Mouse (Mus musculus) induced T-regulatory cell, adult 2 months (primary cell): Measurements from ENCODE around the gene Olfr54.
"Not testable (repeated sequence)": the region's sequence is repeated elsewhere in the genome, so short reads cannot be mapped to it uniquely, and the experiment has no call there.

ENCODE experiments used
- DNase-seq: peaks from one replicate; pipeline ENCODE4 v3.0.0-alpha.2; 2012; ENCODE audit warnings: low read depth

Olfr54 gene

DNA sequence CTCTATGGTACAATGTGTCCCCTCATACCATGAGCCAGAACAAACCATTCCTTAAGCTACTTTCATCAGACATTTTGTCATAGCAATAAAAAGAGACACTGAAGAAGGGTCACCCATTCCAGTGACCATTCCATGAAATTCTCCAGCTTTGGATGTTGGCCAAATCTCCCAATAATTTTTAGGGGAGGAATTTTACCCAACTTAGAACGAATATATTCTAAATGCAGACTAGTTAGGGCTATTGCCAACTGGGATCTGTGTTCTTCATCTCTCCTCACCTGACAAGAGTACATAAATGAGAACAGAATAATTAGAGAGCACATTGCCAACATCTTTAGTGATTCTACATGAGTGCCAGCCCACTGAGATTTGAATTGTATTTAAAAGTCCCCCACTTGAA is at the start of gene Olfr54:
Gene Olfr54, plus strand, starts transcription at position 301 of the 400 bp plus-strand sequence.
- DNase-seq, result no peak

DNA sequence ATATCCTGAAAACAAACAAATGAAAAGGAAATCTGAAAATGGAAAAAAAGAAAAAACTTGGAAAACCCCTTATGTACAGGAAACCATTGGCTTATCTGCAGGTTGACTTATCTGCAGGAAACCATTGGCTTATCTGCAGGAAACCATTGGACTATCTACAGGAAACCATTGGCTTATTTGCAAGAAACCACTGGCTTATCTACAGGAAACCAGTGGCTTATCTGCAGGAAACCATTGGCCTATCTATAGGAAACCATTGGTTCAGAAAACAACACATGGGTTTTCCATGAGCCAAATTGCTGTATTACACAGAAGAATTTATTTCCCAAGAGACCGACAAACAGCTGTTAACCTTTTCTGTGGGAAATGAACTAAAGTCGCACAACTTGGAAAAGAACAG is 49.1 kb upstream of the Olfr54 start:
- no peak for DNase-seq

- DNase-seq, result no peak
Observed at GRCm38 (mm10) chr11:50966230-50966629, 47.8 kb upstream of the Olfr54 start, which contains the start of gene Olfr1378. Gene Olfr1378, plus strand, starts transcription at chr11:50966530.

DNA sequence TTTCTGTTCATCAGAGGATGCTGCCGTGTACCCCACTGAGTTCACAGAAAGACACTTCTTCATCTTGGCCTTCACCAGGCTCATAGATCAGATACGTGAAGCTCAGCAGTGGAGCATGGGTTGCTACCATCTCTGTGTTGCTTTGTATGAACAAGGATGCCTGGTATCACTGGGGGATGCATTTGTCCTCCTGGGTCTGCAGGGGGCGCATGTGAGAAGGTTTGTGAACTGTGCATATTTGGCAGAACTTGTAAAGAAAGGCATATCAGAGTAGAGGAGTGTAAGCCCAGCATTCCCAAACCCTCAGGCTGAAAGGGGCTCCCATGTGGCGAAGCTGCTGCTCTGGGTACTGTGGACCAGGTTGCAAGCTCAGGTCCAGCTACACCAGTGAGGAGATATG is 36.8 kb upstream of the Olfr54 start:
- DNase-seq, result peak; percentile 2

DNA sequence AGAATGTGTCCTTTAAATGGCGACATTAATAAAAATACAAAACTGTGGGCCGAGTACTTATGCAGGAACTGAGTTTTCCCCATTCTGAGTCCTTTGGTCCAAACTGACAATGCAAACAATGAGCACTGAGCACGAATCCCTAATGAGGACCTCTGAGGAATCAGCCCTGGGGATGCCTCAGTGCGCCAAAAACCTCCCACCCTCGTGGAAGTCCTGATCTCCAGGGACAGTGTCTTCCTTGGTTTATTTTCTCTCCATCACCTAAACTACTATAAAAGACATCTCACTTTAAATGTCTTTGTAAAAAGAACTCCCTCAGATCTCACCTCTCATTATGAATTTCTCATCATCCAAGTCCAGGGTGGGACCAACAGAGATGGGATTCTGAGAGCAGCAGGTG is 32.4 kb upstream of the Olfr54 start, which contains the start of gene Olfr1377:
Gene Olfr1377, plus strand, starts transcription at position 301 of the 400 bp plus-strand sequence.
- DNase-seq, result no peak

GRCm38 (mm10) chr11:51003296-51003695 is 10.7 kb upstream of the Olfr54 start, which contains the start of gene Olfr51:
Gene Olfr51, plus strand, starts transcription at chr11:51003596.
- DNase-seq, result no peak

DNA sequence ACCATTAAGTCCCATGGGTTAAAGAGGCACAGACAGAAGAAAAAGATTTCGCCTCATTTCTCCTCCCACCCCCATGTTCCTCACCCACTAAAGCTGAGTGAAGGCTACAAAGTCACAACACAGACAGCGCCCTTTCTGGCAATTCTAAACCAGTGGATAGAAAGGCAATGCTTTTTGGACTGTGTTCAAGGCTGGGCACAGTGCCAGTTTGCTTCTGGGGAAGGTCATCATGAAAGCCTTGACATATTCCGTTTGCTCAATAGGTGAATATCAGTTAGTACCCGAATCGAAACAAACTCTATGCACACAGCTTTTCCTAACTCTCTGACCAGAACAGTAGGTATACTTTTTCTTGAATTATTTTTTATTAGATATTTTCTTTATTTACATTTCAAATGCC is 2.2 kb upstream of the Olfr54 start:
- DNase-seq, result no peak

- no peak for DNase-seq
Observed at GRCm38 (mm10) chr11:51016341-51016740, 2.3 kb downstream of the Olfr54 start.

GRCm38 (mm10) chr11:51026811-51027210 is 12.8 kb downstream of the Olfr54 start:
- DNase-seq, result not testable (repeated sequence)

DNA sequence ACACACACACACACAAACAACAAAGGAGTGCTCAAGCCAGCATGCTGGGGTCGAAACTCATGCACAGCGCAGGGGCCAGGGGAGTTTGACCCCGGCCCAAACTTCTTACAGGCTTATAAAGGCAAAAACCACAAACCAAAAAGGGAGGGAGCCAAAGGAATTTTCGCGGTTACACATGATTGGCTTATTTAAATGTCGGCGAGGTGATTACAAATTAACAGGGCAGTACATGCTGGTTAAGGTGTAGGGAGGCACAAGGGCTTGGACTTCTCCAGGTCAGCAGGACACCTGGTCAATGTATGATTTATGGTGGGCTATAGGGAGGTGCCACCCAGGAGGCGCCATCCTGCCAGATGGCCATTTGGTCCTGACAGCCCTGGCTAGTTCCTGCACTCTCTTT is 15.3 kb downstream of the Olfr54 start:
- not testable (repeated sequence) for DNase-seq

- no peak for DNase-seq
Observed at GRCm38 (mm10) chr11:51030225-51030624, 16.2 kb downstream of the Olfr54 start.

GRCm38 (mm10) chr11:51032851-51033250 is 18.8 kb downstream of the Olfr54 start:
- peak; percentile 54 for DNase-seq

DNA sequence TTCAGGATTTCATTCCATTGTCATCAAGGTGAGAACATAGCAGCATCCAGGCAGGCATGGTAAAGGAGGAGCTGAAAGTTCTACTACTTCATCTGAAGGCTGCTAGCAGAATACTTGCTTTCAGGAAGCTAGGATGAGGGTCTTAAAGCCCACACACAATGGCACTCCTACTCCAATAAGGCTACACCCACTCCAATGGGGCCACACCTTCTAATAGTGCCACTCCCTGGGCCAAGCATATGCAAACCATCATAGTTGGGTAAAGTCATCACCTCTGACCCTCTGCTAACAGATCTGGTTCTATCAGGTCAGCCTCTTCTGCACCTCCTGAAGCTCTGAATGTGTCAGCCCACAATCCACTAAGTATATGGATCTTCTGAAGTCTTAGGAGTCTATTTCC is 20.1 kb downstream of the Olfr54 start:
- DNase-seq, result not testable (repeated sequence)

DNA sequence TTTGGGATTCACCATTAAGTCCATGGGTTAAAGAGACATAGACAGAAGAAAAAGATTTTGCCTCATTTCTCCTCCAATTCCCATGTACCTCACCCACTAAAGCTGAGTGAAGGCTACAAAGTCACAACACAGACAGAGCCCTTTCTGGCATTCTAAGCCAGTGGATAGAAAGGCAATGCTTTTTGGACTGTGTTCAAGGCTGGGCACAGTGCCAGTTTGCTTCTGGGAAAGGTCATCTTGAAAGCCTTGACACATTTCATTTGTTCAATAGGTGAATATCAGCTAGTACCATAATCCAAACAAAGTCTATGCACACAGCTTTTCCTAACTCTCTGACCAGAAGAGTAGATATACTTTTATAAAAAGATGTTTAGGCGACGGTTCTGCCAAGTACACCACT is 21.9 kb downstream of the Olfr54 start:
- no peak for DNase-seq

GRCm38 (mm10) chr11:51044776-51045175 is 30.7 kb downstream of the Olfr54 start:
- DNase-seq, result not testable (repeated sequence)

- not testable (repeated sequence) for DNase-seq
Observed at GRCm38 (mm10) chr11:51047809-51048208, 33.8 kb downstream of the Olfr54 start, which contains the start of gene Olfr1375. Gene Olfr1375, plus strand, starts transcription at chr11:51048109.

DNA sequence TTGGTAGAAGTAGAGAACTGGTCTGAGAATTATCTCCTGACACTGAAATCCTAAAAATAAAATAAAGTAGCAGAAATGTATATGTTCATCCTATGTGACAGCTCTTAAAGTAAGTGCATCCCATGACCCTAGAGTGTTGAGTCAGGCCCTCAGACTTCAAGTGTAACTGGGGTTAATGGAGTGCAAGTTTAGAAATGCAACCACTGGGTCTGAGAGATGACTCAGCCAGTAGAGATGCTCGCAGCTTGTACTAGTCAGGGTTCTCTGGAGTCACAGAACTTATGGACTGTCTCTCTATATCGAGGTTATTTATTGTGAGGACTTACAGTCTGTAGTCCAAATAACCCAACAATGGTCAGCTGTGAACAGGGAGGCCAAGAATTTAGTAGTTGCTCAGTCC is 37.6 kb downstream of the Olfr54 start:
- DNase-seq, result no peak

DNA sequence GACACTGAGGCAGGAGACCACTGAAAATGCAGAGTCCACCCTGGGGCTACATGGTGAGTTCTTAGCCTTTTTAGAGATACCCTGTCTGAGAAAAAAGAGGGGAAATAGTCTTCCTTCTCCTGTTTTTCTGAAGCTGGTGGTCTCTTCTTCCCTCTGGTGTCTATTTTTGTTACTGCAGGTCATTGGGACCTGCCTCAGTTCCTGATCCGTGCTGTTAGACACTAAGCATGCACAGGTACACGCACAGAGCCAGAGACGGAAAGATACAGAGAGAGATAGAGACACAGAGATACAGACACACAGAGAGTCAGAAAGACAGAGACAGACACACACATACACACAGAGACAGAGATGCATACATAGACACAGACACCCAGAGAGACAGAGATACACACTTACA is 39.2 kb downstream of the Olfr54 start:
- no peak for DNase-seq

DNA sequence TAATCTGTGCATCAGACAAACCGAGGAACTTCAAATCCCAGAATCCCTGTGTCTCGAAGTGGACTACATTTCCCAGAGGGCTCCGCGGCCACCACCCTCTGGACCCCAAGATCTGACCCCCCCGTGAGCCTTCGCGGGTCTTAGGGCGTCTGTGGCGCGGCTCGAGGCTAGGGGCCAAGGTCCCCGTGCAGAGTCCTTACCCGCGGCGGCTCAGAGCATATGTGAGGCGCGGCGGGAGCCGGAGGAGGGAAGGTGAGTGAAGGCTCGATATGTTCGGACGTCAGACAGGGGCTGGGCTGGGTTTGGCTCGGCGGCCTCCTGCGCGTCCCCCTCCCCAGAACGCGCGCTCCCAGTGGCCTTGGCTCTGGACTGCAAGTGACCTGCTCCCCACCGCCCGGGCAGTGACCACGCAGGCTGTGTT is 45.1 kb downstream of the Olfr54 start, which contains the start of gene Zfp354a:
Gene Zfp354a, plus strand, starts transcription at position 107 of the 421 bp plus-strand sequence.
- DNase-seq, result no peak

DNA sequence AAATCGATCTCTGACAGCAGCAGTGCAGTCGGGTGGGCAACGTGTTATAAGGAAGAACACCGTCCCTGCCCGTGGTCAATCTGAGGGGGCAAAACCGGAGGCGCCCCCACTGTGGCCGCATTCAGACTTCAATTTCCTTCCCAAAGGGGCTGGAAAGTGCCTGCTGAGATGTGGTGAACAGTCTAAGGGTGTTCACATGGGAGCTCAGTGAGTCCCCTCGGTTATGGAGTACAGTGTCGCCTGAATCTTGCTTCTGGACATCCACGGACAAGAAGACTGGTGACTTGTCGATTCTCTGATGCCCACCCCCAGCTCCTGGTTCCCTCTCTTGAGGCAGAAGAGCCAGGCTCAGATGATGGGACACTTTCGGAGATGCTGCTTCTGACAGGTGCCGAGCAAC is 45.6 kb downstream of the Olfr54 start:
- DNase-seq, result no peak

DNA sequence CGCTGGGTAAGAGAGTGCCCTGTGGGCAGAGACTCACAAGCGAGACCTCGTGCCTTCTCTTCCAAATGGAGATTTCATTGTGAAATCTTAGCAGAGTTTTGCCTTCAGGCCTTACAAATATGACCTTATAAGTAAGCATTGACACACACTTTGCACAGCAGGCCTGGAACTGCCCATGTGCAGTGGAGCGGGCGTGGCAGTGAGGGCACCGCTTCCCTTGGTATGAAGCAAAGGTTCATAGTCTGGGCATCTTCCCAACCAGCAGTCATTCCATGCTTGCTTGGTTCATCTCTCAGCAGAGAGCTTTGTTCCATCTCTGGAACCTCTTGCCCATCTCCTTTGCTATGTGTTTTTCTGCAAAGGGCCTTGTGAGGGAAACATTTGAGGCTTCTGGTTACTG is 46.9 kb downstream of the Olfr54 start:
- DNase-seq, result no peak

DNA sequence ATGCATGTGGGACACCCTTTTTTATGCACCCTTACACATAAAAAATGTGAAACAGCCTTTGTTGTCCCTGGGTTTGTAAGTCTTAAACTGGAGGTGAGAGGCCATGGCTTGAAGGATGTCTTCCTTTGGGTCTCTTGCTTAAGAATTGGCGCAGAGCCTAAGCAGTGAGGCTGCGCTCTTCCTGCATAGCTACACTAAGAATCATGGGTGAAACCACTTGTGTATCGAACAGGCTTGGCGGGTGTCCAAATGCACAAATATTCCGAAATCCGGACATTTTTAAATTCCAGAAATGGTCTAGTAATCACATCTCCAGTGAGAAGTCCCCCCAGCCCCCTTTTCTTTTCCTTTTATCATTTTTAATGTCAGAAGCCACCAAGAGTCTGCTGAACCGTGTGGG is 49.2 kb downstream of the Olfr54 start:
- DNase-seq, result no peak

GRCm38 (mm10) chr11:51063841-51064240 is 49.8 kb downstream of the Olfr54 start:
- DNase-seq, result no peak
